Mouse (Mus musculus) heart, adult 2 months (tissue): ENCODE data around the gene B4galnt4. TPM values are rescaled to one million over a fixed set of nuclear protein-coding genes. Genes with fewer than 3 reads are reported as not detected.
"Not testable (repeated sequence)": the region's sequence is repeated elsewhere in the genome, so short reads cannot be mapped to it uniquely, and the experiment has no call there.

Source experiments
- DNase-seq, 2 experiments: peaks; one replicate each; pipeline ENCODE4 v3.0.0; 2021
- H3K27ac ChIP-seq: fragments of 200-600 bp; 2 replicates; pipeline ENCODE4 v1.8.1; 2022
- H3K27me3 ChIP-seq: fragments of 200-500 bp; 2 replicates; pipeline ENCODE4 v1.6.1; 2012; ENCODE audit warnings: mild to moderate bottlenecking, low read length, inconsistent platforms, mixed read lengths; ENCODE audit not compliant: control insufficient read depth, insufficient read depth
- H3K36me3 ChIP-seq: fragments of 200-500 bp; 2 replicates; pipeline ENCODE4 v1.6.1; 2012; ENCODE audit warnings: low read length, inconsistent platforms; ENCODE audit not compliant: control insufficient read depth, insufficient read depth
- H3K4me1 ChIP-seq: fragments of 200-500 bp; 2 replicates; pipeline ENCODE4 v1.6.1; 2011; ENCODE audit warnings: low read length; ENCODE audit not compliant: control insufficient read depth, insufficient read depth
- H3K4me3 ChIP-seq: fragments of 200-600 bp; 2 replicates; pipeline ENCODE4 v1.8.1; 2022
- H3K79me2 ChIP-seq: fragments of 200-500 bp; replicated peaks from 2 replicates; pipeline ENCODE4 v1.6.1; 2012; ENCODE audit warnings: mild to moderate bottlenecking, inconsistent platforms, low read length, moderate library complexity, mixed read lengths; ENCODE audit not compliant: control insufficient read depth, insufficient read depth
- H3K9ac ChIP-seq: fragments of 200-500 bp; 2 replicates; pipeline ENCODE4 v1.6.1; 2012; ENCODE audit warnings: low read depth, mild to moderate bottlenecking, control low read depth, inconsistent platforms, low read length, mixed read lengths
- CTCF ChIP-seq: fragments of 200-600 bp; IDR thresholded peaks from 2 replicates; pipeline ENCODE4 v1.8.1; 2022; ENCODE audit warnings: antibody characterized with exemption, mild to moderate bottlenecking, moderate library complexity
- EP300 ChIP-seq: fragments of 200-500 bp; IDR thresholded peaks from 2 replicates; pipeline ENCODE4 v1.6.1; 2011; ENCODE audit warnings: low read depth, low read length, control low read depth; ENCODE audit not compliant: insufficient read depth
- POLR2A ChIP-seq: fragments of 200-500 bp; IDR thresholded peaks from 2 replicates; pipeline ENCODE4 v1.6.1; 2011; ENCODE audit warnings: mild to moderate bottlenecking, low read depth, low read length, control low read depth; ENCODE audit not compliant: insufficient read depth
- WGBS: fragments of 180-500 bp; shearing (Covaris S2); methylation state at CpG from one replicate; pipeline ENCODE4 v1.1.7; 2018; 5-methylcytosine and 5-hydroxymethylcytosine counted together
- intact Hi-C: fragments of 180-260 bp; cut with DNase I; formaldehyde crosslinking; loops from one replicate; pipeline ENCODE4 v1.15.1; 2025
- long read RNA-seq: library from polyadenylated mRNA; stranded (forward); transcript quantifications from one replicate; pipeline ENCODE4 v2.0.0, GENCODE M21; 2021
- polyA plus RNA-seq: library from polyadenylated mRNA; depleted of rRNA; stranded (reverse); fragments of >200 nt; gene quantifications from 2 replicates; pipeline ENCODE4 v1.2.3, GENCODE M21; 2012; rRNA removed
- total RNA-seq, 2 experiments: library from RNA; stranded (reverse); gene quantifications; 2 replicates each; pipeline ENCODE4 v1.2.3; 2021

Gene B4galnt4
- total RNA-seq (under 1 TPM in 1 of 2 experiments, not detected in 1; 0.07 TPM), polyA plus RNA-seq (0.04 and 0.06 TPM in 2 replicates)
- long read RNA-seq, result 0 reads

DNA sequence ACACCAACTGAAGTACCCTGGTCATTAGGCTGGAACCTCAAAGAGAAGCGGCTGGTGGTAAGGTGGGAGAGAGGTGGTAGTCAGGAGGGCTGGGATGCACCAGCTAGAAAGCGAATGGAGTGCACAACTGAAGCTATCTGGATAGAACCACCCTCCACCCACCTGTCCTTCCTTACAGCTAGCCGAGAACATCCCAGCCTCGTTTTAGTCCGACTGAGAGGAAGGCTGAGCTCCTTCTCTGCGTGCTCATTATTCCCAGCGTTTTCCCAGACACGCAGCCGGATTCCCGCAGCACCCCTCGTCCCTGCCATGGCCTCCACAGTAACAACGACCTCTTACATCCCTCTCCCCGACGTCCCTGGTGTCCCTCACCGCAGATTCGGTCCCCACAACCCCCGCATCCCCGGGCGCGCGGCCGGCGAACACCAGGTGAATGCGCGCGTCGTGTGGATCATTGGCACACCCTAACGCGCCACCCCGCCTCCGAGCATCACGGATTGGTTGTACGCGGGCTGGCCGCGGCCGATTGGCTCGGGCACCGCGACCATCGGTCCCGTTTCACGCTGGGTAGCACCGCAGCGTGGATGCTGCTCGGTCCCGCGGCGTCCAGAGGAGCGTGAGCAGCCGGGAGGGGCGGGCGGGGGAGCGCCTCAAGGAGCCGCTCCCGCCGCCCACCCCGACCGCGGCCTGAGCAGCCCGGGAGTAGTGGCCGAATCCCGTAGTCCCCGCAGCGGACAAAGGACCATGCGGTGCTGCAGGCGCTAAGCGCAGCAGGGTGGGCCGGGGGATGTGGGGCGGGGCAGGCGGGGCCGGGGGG lies at the start of gene B4galnt4:
B4galnt4 (plus strand) TSS at position 679 of the 817 bp plus-strand sequence.
- peak within 1 kb of the TSS; percentile 42 for H3K4me3 ChIP-seq
- peak within 1 kb of the TSS; percentile 14; the same call in 1 of the 2 replicates for H3K9ac ChIP-seq
- H3K27me3 ChIP-seq, result peaks cover 5% of the 10 kb centered on the region; the same call in 1 of the 2 replicates
- no peaks in the 10 kb centered on the region for H3K79me2 ChIP-seq
- no peaks in the 10 kb centered on the region; the same call in 1 of the 2 replicates for H3K4me1 ChIP-seq
- H3K36me3 ChIP-seq, result no peaks in the 10 kb centered on the region
- intact Hi-C loops, result no loop called here
- no peak within 1 kb of the TSS for H3K27ac ChIP-seq
- WGBS, result 2% methylated on average over 72 of the region's 72 CpGs
- TF ChIP-seq POLR2A, result no peak
- TF ChIP-seq CTCF, result no peak
- TF ChIP-seq EP300, result no peak
- DNase-seq, result peak; percentile 59 to 61

GRCm38 (mm10) chr7:141011238-141011770 lies 49.6 kb upstream of the B4galnt4 start:
- H3K4me3 ChIP-seq, result no peak overlapping the region
- TF ChIP-seq CTCF, result no peak
- TF ChIP-seq EP300, result no peak
- no peak for TF ChIP-seq POLR2A
- no peaks in the 10 kb centered on the region for H3K36me3 ChIP-seq
- peak overlapping the region; percentile 46; the same call in 1 of the 2 replicates for H3K9ac ChIP-seq
- WGBS, result 91% methylated on average over 7 of the region's 7 CpGs
- no peaks in the 10 kb centered on the region for H3K79me2 ChIP-seq
- peak overlapping the region; percentile 96 for H3K27ac ChIP-seq
- no peak for DNase-seq
- intact Hi-C loops, result loop anchor here (2.0 kb wide), 1 partner anchor 13 kb away; no protein-coding TSS in a partner anchor
- peaks cover 10% of the 10 kb centered on the region for H3K4me1 ChIP-seq
- no peaks in the 10 kb centered on the region for H3K27me3 ChIP-seq

DNA sequence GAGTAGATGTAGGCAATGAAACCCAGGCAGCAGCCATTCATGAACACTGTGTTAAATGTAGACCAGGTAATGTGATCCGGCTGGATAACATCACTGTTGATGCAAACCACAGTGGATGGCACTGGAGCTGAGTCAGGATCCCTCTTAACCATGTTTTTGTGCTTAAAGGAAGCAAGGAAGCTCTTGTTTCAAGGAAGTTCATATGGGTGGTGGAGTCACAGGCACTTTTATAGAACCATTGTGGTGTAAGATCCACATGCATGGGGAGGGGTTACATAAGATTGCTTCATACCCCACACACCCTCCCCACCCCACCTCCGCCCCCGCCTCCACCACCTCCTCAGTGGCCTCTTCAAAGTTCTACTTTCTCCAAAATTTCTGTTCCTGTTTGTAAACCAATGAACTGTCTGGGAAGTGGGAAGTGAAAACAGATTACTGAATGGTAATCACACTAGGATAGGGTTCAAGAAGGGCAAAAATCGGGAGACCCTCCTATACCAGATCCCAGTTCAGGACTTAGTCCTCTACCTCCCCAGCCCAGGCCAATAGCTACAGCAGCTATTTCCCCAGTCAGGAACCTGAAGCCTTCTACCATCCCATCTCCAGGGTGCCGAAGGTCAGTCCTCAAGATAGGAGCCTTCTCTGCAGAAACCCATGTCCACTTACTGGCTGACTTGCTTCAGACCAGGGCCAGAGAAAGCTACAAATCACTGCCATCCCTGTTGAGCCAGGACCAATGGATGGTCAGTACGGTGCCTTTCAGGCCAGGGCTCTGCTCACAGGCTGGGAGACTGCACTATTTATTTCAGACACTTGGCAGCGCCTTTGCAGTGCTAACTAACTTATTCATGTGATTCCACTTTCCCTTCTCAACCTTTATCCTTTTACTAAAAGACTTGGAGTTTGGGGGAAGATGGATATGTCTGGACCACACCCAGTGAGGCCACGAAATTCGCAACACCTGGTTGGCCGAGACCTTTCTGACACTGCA lies 43.9 kb upstream of the B4galnt4 start:
- Histone ChIP-seq H3K27ac (no peak overlapping the region), H3K4me3 (no peak overlapping the region), H3K4me1 (no peaks in the 10 kb centered on the region), H3K79me2 (no peaks in the 10 kb centered on the region), H3K36me3 (no peaks in the 10 kb centered on the region), H3K27me3 (no peaks in the 10 kb centered on the region), H3K9ac (no peak overlapping the region)
- TF ChIP-seq POLR2A (no peak), EP300 (no peak), CTCF (no peak)
- peak in 1 of 2 experiments; percentile 16 for DNase-seq
- WGBS, result 78% methylated on average over 10 of the region's 10 CpGs
- intact Hi-C loops, result no loop called here

- H3K27me3 ChIP-seq, H3K36me3 ChIP-seq, intact Hi-C loops, H3K27ac ChIP-seq, H3K4me3 ChIP-seq, DNase-seq, H3K9ac ChIP-seq, H3K4me1 ChIP-seq, H3K79me2 ChIP-seq: not testable (repeated sequence)
- 85% methylated on average over 1 of the region's 1 CpGs for WGBS
Observed at GRCm38 (mm10) chr7:141017824-141018223, 43.1 kb upstream of the B4galnt4 start, which contains the start of gene Ifitm6. Gene Ifitm6 (minus strand): TSS chr7:141017924.

GRCm38 (mm10) chr7:141019028-141019427 lies 41.9 kb upstream of the B4galnt4 start:
- Histone ChIP-seq H3K9ac (no peak overlapping the region), H3K36me3 (no peaks in the 10 kb centered on the region), H3K4me1 (no peaks in the 10 kb centered on the region), H3K79me2 (no peaks in the 10 kb centered on the region), H3K27me3 (no peaks in the 10 kb centered on the region), H3K4me3 (no peak overlapping the region), H3K27ac (no peak overlapping the region)
- intact Hi-C loops, result no loop called here
- DNase-seq, result no peak
- WGBS, result 94% methylated on average over 5 of the region's 5 CpGs
- no peak for TF ChIP-seq POLR2A
- TF ChIP-seq EP300, result no peak
- TF ChIP-seq CTCF, result no peak
